Mouse (Mus musculus) inflammation-experienced regulatory T-cells, adult 6 months (primary cell): Measurements from ENCODE around the gene Ddx39. TPM values are rescaled to one million over a fixed set of nuclear protein-coding genes. Genes with fewer than 3 reads are reported as not detected.

ENCODE experiments used
- ATAC-seq: one replicate; pipeline ENCODE4 v1.8.0; 2017
- polyA plus RNA-seq, 3 experiments: library from polyadenylated mRNA; unstranded; fragments of 100-300 nt; shearing (Covaris generic); gene quantifications; one replicate each; pipeline ENCODE4 v1.2.1; 2017

Gene Ddx39
- polyA plus RNA-seq, 3 experiments from 2014 or later = 166 to 211 (median 167) TPM

DNA sequence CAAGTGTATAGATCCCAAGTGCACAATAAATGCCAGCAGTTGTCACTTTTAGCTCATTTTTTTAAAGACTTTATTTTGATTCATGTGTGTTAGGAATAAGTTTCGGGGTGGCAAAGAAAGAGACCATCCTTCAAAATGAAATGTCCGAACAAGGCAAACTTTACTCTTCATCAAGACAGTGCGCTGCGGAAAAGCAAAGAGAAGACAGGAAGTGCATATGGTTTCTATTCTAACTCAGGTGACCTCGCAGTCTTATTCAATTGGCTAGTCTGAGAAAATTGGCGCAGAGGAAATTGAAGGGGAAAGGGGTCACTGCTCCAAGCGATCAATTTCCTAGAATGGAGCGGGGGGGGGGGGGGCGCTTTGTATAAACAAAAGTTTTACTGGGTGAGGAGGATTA is 15.4 kb upstream of the Ddx39 start:
- peak; percentile 71 for ATAC-seq

DNA sequence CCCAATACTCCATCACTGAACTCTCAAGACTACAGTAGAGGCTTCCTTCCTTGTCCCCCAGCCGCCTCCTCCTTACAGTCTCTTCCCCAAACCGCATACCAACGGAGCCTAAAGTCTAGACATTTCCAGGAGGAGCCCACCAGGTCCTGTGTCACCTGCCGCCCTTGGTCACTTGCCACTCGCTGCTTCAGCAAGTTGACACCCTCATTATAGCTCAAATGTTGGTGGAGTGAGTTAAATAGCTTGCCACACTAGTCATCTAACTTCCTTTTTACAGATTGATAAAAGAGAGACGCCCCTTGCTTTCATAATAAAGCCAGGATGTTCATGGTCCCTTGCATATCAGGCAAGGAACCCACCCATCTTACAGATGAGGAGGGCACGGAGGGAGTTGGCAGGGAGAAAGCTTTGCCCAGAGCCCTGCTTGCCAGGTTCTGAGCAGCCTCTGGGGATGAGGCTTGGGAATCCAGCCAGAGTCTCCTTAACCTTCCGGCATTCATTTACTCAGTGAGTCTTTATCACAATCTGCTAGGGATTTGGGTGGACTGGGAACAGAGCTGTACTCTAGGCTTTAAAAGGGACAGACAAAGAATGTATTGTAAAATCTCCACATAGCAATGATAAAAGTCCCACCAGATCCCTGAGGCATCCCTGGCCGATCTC is 14.4 kb upstream of the Ddx39 start:
- ATAC-seq = no peak

DNA sequence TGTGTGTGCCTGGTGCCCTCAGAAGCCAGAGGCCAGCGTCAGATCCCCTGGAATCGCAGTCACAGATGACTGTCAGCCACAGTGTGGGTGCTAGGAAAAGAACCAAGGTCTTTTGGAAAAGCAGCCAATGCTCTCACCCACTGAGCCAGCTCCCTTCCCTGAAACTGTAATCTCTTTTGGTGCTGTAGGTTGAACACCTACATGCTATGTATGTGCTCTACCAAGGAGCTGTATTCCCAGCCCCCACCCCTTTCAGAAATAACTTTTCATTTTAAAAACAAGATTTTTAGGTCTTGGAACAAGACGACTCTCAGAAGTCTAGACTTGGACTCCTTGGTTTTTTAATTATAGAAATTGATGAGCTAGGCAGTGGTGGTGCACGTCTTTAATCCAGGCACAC is 11.6 kb upstream of the Ddx39 start:
- ATAC-seq = no peak

DNA sequence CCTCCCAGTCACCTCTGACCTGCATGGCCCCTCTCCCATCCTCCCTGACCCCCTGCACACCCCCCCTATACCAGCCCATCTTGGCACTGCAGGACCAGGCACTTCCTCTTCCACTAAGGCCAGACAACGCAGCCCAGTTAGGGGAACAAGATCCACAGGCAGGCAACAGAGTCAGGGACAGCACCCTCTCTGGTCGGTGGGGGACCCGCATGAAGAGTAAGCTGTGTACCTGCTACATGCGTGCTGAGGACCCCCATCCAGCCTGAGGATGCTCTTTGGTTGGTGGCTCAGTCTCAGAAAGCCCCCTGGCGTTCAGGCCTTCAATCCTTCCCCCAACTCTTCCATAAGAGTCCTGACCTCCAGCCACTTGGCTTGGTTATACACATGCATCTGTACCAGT is 8.6 kb upstream of the Ddx39 start:
- no peak for ATAC-seq

DNA sequence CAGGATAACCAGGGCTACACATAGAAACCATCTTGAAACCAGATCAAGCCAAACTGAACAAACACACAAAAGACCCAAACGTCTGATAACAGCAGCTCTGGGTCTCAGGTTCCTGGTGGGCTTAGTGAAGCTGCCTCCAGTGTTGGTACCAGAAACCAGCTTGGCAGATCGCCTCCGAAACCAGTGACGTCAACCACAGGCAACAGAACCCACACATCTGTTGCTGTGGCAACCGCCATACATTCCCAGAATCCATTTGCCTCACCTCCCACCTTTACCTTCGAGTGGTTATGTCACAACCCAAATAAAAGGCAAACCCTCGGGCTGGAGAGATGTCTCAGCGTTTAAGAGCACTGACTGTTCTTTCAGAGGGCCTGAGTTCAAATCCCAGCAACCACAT is 7.4 kb upstream of the Ddx39 start:
- no peak for ATAC-seq

DNA sequence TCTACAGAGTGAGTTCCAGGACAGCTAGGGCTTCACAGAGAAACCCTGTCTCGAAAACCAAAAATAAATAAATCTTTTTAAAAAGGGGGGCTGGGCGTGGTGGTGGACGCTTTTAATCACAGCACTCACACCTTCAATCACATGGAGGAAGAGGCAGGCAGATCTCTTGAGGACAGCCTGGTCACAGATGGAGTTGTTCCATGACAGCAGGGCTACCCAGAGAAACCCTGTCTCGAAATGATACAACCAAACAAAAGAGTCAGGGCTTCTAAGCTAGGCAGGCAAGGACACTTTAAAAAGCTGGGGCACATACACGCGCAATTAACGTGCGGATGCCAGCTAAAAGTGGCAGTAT is 324 bp upstream of the Ddx39 start:
- no peak for ATAC-seq

DNA sequence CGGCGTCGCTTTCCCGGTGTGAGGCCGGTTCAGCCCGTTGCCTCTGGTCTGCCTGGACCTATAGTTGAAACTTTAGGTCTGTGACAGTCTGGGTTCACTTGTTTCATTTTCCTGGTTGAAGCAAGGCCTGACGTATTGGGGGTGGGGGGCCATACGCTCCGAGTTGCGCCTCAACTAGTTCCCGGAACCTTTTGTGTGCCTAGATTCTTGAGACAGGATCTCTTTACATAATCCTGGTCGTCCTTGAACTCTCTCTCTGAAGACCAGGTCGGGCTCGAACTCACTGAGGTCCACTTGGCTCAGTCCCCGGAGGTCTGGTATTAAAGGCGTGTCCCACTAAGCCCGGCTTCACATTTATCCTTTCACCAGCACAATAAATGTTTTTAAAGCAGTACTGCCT is 794 bp downstream of the Ddx39 start:
- no peak for ATAC-seq

DNA sequence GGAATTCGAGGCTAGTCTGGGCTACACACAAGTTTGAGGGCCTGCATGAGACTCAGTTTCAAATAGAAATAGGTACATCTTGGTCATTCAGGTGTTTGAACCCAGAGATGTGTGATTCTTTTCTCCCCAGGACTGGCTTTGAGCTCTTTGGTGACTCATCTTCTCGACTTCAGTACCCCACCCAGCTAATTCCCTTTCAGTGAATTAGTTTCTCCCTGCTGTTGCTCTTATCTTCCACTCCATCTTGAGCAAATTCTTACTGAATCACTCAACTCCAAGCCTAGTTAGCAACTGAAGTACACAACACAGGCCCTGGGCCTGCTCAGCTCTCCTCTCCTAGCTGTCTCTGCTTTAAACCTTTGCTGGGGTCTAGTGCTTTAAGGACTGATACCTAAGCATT is 1.6 kb downstream of the Ddx39 start:
- no peak for ATAC-seq

DNA sequence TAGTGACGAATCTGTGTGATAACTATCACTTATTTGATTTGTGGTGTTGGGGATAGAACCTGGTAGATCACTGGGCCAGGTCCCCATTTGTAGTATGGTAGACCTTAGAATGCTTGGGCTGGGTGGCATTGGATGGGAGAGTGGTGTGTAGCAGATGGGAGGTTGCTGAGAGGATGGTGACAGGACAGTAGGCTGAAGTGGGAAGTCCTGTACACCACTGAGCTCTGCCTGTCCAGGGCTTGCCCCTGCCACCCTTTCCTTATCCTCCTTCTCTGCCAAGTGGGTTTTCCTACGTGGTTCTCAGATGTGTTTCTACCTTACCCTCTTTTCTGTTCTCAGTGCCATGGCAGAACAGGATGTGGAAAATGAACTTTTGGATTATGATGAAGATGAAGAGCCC is 4.1 kb downstream of the Ddx39 start:
- no peak for ATAC-seq

DNA sequence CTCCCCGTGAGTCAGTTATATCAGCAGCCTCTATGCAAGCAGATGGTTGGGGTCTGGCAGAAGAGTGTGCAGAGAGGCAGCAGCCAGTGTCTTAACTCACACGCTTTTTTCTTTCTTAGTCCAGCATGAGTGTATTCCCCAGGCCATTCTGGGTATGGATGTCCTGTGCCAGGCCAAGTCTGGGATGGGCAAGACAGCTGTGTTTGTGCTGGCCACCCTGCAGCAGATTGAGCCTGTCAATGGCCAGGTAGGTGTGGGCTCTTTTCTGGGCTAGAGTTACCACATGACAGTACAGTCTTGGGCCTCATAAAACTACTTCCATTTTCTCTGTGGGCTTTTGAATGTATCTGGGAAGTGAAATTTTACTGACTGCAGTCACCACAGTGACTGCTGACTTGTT is 4.7 kb downstream of the Ddx39 start:
- ATAC-seq = no peak

DNA sequence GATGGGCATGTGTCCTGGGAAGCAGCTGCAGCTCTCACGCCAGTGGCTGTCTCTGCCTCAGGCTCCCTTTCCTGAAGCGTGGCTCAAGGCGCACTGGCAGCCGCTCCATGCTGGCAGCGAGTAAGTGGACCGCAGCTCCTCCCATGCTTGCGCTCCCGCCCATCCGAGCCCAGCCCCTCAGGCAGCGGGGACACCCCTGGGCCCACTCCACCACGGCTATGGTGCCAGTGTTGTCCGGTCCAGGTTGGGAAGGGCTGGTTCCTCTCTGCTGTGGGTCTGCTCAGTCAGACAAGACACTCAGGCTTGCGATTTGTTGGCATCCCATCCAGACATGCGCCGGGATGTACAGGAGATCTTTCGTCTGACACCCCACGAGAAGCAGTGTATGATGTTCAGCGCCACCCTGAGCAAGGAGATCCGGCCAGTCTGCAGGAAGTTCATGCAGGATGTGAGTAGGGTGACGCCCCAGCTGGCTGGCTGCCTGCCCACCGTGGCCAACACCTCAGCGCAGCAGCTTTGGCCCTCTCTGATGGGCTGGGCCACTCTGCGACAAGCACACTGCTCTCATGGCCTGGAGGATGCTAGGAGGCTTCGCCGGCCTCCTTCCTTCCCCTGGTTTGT is 6.5 kb downstream of the Ddx39 start:
- no peak for ATAC-seq

DNA sequence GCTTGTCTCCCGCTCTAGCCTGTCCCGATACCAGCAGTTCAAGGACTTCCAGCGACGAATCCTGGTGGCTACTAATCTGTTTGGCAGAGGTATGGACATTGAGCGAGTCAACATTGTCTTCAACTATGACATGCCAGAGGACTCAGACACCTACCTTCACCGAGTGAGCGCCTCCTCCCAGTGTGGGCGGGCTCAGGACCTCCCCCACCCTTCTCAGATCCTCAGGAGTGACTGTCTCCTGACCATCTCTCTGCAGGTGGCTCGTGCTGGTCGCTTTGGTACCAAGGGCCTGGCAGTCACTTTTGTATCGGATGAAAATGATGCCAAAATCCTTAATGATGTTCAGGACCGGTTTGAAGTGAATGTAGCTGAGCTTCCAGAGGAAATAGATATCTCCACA is 7.7 kb downstream of the Ddx39 start:
- ATAC-seq = no peak

DNA sequence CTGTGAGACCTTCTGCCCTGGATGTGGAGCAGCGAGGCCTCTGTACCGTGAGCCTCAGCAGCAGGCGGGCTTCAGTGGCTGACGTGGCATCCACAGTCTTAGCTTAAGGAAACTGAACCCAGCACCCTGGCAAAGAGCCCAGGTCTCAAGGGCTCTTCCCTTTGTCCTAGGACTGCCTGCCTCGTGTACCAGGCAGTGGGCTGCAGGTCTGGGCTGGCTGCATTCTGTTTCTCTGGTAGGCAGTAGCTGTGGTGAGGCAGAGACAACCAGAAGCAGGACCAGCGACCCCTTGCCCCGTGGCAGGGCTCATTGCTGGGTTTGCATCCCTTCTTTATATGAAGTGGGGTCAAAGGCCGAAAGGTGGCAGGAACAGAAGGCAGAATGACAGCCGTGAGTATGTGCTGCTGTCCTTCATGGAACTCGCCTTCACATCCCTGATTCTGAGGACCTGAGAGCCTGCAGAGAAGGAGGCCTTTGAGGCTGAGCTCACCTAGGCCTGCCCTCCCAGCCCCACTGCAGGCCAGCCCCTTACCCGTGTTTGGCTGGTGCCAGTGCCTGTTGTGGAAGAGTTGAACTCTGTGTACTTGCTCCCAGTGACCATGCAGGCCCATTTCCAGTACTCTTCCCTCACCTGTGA is 8.6 kb downstream of the Ddx39 start:
- ATAC-seq = no peak

DNA sequence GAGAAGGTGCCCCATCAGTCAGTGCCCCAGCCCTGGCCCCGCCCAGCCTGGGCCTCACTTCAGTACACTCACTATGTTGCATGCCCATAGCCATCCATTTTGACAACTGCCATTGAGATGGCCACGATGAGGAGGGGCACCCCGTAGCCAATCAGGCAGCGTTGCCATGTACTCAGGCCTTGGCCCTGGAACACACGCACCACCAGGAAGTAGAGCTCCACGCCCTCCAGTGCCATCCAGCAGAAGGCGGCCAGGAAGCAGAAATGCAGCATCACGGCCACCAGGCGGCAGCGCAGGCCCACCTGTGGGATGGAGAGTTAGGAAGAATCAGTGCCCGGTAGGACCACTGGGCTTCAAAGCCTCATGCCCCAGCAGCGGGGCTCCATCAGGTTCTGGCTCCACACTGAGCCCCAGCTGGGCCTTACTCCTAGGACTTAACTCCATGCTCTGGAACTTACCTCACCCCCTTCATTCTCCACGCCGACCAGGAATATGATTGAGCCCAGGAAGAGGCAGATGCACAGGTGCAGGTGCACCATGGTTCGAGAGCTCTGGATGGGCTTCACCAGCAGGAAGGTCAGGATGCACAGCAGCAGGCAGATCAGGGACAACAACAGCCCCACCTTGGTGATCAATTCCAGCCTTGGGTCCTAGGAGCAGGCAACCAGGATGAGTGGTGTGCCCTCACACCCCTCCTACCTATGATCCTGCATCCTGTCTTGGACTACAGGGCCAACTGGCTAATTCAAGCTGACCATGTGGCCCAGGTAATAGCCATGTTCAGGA is 9.9 kb downstream of the Ddx39 start:
- ATAC-seq = peak; percentile 67

DNA sequence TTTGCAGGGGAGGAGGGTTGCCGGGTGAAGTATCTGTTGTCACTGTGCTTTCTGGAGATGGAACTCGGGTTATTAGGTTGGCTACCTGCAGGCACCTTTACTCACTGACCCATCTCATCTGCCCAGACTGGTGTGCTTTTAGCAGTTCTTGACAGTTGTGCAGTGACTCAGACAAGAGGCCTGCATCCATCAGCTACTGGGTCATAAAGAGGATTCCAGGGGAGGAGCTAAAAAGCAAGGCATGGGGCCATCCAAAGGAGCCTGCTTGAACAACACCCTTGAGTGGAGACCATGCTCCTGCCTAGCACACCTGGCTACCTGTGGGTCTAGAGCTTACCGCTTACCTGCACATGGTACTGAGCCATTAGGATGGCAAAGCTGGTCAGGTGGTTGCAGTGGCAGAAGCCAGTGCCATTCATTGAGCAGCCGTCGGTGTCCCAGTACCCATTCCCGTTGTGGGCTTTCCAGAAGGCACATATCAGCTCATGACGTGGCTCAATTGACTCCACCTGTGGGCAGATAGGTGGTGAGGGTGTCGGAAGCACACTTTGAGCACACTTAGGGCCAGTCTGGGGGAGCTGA is 10.6 kb downstream of the Ddx39 start:
- no peak for ATAC-seq

DNA sequence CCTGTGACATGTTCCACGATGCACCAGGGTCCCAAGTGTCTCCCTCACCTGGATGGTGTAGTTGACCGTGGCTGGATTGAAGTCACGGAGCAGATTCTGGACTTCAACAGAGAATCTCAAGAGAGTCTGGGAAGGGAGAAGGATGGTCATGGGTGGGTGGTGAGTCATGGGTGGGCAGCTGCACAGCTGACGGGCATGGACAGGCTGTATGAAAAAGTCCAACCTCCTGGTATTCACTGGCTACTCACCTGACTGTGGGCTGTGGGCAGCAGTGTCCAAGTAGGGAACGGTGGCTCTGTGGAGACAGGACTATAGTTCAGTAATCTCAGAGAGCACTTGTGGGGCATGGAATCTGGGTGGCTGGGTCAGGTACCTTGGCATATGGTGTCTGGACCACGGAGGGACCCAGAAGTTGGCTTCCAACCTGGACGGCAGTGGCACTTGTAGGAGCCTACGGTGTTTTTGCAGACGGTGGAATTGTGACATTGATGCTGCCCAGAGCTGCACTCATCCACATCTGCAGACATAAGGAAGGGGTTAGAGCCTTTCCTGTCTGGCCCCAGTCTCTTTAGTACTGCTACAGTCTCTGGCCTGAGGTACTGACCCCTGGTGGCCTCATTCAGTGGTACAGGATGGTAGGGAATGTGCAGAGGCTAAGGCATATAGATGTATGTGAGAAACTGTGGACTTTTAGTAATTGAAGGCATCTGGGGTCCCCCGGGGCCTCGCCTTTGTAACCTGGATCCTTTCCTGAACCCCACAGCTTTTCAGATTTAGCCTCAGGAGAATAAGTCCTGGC is 14.2 kb downstream of the Ddx39 start:
- ATAC-seq = no peak

DNA sequence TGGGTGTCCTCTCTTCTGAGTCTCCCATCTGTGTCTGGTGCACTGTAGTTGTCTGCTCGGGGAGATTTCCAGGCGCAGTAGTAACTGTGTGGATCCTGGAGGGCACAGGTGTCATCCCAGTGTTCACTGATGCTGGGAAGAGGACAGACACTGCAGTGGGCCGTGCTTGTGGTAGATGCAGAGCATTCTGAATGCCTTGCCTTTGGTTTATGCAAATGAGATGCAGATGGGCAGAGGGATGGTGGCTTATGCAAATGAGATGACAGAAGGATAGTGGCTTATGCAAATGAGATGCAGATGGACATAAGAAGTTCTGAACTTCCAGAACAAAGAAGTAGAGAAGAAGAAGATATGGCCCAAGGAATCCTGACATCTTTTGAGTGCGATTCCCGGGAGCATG is 16.9 kb downstream of the Ddx39 start:
- ATAC-seq = no peak

DNA sequence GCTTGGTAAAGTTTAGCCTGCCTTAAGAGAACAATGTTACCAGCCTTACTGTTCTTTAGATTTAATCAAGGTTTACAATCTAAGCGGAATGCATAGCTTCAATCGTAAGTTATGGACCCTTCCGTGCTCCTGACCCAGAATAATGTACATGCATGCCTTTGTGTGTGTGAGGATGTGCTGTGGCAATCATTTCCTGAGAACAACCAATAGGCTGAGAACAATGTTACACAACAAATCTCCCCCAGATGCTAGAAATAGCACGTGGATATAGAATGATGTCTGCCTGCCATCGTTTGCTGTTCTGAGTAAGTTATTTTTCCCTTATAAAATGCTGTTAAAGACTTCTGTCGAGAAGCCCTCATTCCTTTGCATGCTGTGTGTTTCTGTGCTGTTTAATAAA is 17.9 kb downstream of the Ddx39 start:
- ATAC-seq = no peak

DNA sequence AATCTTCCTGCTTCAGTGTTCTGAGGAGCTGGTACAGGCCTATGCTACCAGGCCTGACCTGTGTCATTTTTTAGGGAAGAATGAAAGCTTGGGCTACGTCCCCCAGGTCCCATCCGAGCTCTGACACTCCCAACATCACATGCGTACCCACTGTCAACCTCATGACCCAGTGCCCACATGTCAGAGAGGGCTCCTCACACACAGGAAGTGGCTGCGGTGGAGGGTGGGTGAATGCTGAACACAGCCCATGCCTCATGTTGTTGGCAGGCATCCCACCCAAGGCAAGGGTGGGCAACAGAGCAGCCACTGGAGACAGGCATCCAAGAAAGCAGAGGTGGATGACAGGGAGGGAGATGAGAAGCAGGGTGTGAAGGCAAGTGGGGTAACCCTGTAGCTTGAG is 21.7 kb downstream of the Ddx39 start:
- peak; percentile 79 for ATAC-seq

DNA sequence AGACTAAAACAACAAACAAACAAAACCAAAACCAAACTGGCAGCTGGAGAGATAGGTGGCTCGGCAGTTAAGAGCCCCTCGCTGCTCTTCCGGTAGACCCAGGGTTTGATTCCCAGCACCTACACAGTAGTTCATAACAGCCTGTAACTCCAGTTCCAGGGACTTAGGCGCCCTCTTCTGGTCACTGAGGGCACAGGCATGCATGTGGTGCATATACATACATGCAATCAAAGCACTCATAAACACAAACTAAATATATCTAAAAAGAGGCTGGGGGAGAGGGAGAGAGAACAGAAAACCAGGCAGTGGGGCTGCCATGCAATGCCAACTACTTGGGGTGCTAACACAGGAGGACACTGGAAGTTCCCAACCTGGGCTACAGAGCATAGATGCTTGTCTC is 22.4 kb downstream of the Ddx39 start:
- ATAC-seq = no peak

DNA sequence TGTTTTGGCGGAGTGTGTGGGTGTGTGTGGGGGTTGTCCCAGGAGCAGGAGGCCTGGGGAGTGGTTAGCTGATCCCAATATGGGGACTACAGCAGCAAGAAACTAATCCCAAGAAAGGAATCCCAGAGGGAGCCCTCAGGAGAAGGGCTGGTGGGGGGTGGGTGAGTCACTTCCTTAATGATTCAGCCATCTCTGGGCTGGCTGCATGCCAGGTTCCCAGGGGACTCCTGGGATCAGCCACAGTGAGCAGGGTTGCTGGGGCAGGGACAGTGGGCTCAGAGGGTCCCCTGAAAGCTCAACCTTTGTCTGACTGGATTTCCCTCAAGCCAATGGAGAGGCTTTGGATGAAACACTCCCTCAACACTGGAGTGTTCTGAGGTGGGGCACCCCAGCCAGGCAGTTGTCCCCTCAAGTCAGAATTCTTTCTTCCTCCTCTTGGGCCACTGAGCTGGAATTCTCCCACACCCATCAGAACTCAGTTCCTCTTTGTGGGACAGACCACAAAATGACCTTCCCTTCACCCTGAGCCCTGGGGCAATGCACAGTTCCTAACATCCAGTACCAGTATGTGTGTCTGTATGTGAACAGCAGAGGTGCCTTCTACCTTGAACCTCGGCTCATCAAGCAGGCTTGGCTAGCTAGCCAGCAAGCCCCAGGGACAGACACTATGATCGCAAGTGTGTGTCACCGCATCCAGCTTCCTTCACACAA is 23.0 kb downstream of the Ddx39 start:
- ATAC-seq = no peak
